Mouse (Mus musculus): ENCODE results near the gene Fggy.

DNA sequence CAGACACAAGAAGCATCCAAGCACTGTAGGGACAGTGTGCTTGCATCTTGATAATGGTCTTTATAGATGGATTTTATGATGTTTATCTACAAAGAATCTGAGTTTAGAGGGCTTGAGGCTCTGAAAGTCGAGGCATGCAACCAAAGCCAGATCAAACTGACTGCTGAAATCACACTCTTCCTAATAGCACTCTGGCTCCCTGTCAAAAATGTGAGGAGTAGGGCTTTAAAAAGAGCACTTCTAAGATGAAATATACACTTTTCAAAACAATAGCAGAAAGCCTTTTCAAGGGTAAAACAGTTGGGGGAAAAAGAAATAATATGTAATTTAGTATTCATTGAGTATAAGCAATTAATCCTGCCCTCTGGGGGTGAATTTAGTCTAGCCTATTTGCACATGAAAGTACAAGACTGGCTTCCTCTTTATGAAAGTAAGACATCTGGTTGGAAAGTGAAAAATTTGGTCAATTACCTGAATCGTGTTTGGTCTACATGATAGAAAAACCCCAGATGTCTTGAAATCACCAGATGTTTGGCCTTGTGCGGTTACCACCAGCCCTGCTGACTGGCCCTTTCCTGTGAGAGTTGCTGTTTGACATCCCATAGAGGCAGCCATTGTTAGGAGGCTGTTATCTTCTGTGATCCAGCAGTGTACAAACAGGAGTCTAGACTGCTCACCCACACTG, 172.0 kb downstream of the Fggy start:
- TF ChIP-seq POLR2A (IDR thresholded peaks at IDR 0.05; ENCODE audit: insufficient read depth, low read depth, low read length) (no peak), CTCF (IDR thresholded peaks at IDR 0.05) (0 out of 2 replicates have a peak, but pooled peaks have one; percentile 10)
